Mouse (Mus musculus): ENCODE results near the gene Zfp668. TPM values are rescaled to one million over a fixed set of nuclear protein-coding genes. Genes with fewer than 3 reads are reported as not detected.

Gene Zfp668
- polyA plus RNA-seq (2015; fragmentation: Nextera tagmentation; extraction: Ambion mirVana): 7.3 and 7.6 TPM in 2 replicates

DNA sequence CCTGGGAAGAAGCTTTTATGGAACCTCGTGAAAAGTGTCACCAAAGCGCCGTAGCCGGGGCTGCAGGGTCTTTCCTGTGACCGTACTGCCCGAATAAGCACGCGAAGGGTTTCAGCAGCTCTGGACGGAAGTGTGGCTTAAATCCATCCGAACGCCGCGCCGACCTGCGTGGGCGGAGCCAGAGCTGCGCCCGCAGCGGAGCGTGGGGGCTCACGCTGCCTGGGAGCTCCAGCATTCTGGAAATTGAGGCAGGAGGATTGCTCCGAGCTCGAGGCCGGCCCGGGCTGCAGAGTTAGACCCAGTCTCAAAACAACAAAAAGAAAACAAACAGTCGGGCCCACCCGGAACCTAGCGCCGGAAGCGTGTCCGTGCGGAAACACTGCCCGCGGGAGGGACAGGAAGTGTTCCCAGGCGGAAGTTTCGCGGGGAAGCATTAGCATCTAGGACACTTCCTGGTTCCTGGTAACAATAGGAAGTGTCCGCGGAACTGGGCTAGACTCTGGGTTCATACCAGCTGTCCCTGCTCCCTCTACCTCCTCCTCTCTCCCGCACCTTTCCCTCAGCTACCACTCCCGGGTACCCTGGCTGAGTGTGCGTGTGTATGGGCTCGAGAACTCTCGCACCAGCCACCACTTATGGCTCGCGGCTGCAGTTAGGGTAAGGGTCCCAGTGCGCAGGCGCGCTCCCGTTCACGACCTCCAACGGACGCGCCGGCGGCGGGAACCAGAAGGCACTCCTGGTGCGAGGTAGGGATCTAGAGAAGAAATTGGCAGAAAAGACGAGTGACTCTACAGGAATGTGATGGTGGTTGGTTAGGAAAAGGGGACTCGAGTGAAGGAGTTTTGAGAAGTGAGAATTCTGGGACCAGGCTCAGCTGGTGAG is at the start of gene Zfp668:
TSS of gene Zfp668 (minus strand) at position 362 of the 882 bp plus-strand sequence.
- Histone ChIP-seq H3K9me3 (replicated peaks) (peaks cover 37% of the 10 kb centered on the region), H3K36me3 (peaks cover 54% of the 10 kb centered on the region), H3K9ac (peak within 1 kb of the TSS; percentile 98), H3K4me3 (replicated peaks) (peak within 1 kb of the TSS; percentile 93), H3K4me1 (replicated peaks) (peaks cover 40% of the 10 kb centered on the region), H3K4me2 (peak within 1 kb of the TSS; percentile 87), H3K27me3 (no peaks in the 10 kb centered on the region), H3K27ac (peak within 1 kb of the TSS; percentile 96)
- under 1% methylated on average over 60 of the region's 60 CpGs for WGBS (ENCODE audit: insufficient replicate concordance)
- ATAC-seq (ENCODE audit: low read depth) (peak; percentile 76), DNase-seq (peak; percentile 84)

DNA sequence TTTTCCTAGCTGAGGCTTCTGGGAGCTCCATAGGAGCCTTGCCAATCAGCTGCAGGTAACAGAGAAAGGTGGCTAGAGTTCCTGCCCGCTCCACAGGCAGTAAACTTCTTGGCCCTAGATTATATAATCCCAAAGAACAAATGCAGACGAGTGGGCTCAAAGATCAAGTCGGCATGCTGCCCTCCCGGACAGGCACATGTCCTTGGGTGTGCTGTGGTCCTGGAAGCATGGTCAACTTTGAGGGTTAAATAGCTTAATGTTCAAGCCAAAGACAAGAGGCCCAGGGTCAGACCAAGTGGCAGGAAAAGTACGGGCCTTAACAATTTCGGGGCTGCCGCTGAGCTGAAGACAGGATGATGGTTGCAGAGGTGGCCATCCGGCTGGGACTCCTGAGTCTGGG is 49.4 kb upstream of the Zfp668 start:
- Histone ChIP-seq H3K27ac (no peak overlapping the region; the same call in 1 of the 2 replicates), H3K4me1 (replicated peaks) (peaks cover 58% of the 10 kb centered on the region), H3K4me2 (no peak overlapping the region), H3K9me3 (replicated peaks) (no peaks in the 10 kb centered on the region), H3K9ac (no peak overlapping the region), H3K4me3 (replicated peaks) (no peak overlapping the region), H3K27me3 (no peaks in the 10 kb centered on the region; the same call in 1 of the 2 replicates), H3K36me3 (peaks cover 36% of the 10 kb centered on the region)
- DNase-seq (no peak), ATAC-seq (ENCODE audit: low read depth) (no peak)
- 78% methylated on average over 8 of the region's 8 CpGs for WGBS (ENCODE audit: insufficient replicate concordance)

DNA sequence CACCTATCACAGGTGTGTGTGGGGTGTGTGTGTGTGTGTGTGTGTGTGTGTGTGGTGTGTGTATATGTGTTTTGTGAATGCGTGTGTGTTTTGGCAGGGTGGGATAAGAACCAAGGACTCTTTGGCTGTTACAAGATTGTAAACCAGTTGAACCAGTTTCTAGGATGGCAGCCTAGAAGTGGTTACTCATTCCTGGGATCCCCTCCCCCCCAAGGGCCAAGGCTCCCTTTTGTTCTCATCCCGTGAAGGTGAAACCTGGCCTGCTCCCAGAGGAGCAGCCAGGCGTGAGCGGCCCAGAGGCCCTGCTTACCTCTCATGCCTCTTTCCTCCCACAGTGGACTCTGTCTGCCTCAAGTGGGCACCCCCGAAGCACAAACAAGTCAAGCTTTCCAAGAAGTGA is 48.6 kb upstream of the Zfp668 start:
- no peaks in the 10 kb centered on the region; the same call in 1 of the 2 replicates for H3K27me3 ChIP-seq
- no peak for DNase-seq
- ATAC-seq (ENCODE audit: low read depth): no peak
- peaks cover 55% of the 10 kb centered on the region for H3K4me1 ChIP-seq (replicated peaks)
- H3K27ac ChIP-seq: no peak overlapping the region
- no peak overlapping the region for H3K4me3 ChIP-seq (replicated peaks)
- no peak overlapping the region for H3K9ac ChIP-seq
- no peaks in the 10 kb centered on the region for H3K9me3 ChIP-seq (replicated peaks)
- 86% methylated on average over 5 of the region's 5 CpGs for WGBS (ENCODE audit: insufficient replicate concordance)
- H3K36me3 ChIP-seq: peaks cover 40% of the 10 kb centered on the region
- H3K4me2 ChIP-seq: no peak overlapping the region

DNA sequence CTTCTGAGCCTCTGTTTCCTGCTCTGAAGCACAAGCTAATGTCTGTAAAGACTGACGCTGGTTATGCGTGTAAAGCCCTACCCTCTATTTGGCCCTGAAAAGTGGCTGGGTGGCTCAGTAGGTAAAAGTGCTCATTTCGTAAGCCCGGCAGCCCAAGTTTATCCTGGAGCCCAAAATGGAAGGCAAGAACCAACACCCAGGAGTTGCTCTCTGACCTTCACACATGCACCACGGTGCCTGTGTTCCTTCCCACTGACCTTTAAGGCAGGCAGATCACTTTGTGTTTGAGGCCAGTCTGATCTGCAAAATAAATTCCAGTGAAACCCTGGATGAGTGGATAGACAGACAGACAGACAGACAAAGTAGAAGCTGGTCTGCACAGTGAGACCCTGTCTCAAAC is 47.1 kb upstream of the Zfp668 start:
- H3K4me1 ChIP-seq (replicated peaks): peaks cover 48% of the 10 kb centered on the region
- DNase-seq (no peak), ATAC-seq (ENCODE audit: low read depth) (no peak)
- H3K9me3 ChIP-seq (replicated peaks): no peaks in the 10 kb centered on the region
- H3K4me2 ChIP-seq: no peak overlapping the region
- no peak overlapping the region for H3K27ac ChIP-seq
- H3K27me3 ChIP-seq: no peaks in the 10 kb centered on the region
- 78% methylated on average over 5 of the region's 5 CpGs for WGBS (ENCODE audit: insufficient replicate concordance)
- no peak overlapping the region for H3K9ac ChIP-seq
- peaks cover 42% of the 10 kb centered on the region for H3K36me3 ChIP-seq
- no peak overlapping the region for H3K4me3 ChIP-seq (replicated peaks)

DNA sequence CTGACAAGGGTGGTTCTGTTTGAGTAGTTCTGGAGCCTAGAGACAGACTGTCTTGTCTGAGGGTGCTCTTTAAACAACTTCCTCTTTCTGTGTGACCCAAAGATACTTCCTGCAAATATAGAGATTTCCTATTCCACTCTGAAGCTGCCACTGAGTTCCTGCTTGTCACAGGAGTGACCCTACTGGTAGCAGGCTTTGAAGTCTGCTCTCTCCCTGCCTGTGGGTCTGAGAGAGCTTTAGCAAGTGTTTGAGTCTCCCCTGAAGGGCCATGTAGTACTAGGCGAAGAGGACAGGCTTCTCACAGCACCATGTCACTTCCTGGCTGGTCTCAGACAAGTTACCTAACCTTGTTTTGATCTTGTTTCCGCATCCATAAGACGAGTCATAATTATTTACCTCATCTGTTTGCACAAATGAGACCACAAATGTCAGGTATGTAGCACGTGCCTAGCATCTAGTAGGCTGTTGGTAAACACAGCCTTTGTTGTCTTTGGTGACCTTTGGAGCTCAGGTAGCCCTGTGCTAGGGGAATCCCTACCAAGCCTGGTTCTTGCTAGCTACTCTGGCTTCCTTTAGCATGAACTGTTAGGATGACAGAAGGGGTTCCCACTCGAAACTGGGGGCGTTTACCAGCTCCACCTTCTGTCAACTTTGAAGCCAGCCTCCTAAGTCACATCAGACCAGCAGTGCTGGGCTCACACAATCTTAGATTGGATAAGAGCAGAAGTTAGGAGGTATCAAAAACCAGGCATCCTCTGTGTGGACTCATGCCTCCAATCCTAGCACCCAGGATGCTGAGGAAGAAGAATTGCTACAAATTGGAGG is 46.0 kb upstream of the Zfp668 start:
- no peak for DNase-seq

DNA sequence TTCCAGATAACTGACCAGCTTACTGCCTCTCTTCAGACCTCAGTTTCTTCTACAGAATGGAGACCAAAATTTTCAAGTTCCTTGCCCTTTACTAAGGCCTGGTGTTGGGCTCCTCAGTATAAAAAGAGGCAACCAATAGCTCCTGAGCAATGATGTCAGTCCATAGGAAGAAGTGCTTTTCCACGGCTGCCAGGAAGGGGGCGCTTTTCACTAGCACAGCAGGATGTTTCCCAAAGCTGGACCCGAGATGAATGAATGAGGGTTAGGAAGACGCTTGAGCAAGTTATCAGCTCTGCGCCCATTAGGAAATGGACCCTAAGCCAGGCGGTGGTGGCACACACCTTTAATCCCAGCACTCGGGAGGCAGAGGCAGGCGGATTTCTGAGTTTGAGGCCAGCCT is 44.9 kb upstream of the Zfp668 start:
- Histone ChIP-seq H3K4me3 (replicated peaks) (no peak overlapping the region), H3K4me2 (no peak overlapping the region), H3K27me3 (no peaks in the 10 kb centered on the region), H3K9me3 (replicated peaks) (no peaks in the 10 kb centered on the region), H3K4me1 (replicated peaks) (peaks cover 43% of the 10 kb centered on the region), H3K9ac (no peak overlapping the region), H3K36me3 (peaks cover 48% of the 10 kb centered on the region), H3K27ac (0 out of 2 replicates have a peak overlapping the region, but pooled peaks have one; percentile 34)
- 47% methylated on average over 8 of the region's 8 CpGs for WGBS (ENCODE audit: insufficient replicate concordance)
- no peak for DNase-seq
- ATAC-seq (ENCODE audit: low read depth): no peak

More for the DNA sequence above, 46.0 kb upstream of the Zfp668 start:
- Histone ChIP-seq H3K4me3 (replicated peaks) (no peak overlapping the region), H3K4me2 (no peak overlapping the region), H3K4me1 (replicated peaks) (peaks cover 46% of the 10 kb centered on the region), H3K27me3 (no peaks in the 10 kb centered on the region), H3K9me3 (replicated peaks) (no peaks in the 10 kb centered on the region), H3K36me3 (peaks cover 44% of the 10 kb centered on the region), H3K27ac (peak overlapping the region; percentile 34), H3K9ac (no peak overlapping the region)
- 57% methylated on average over 6 of the region's 6 CpGs for WGBS (ENCODE audit: insufficient replicate concordance)
- no peak for ATAC-seq (ENCODE audit: low read depth)

DNA sequence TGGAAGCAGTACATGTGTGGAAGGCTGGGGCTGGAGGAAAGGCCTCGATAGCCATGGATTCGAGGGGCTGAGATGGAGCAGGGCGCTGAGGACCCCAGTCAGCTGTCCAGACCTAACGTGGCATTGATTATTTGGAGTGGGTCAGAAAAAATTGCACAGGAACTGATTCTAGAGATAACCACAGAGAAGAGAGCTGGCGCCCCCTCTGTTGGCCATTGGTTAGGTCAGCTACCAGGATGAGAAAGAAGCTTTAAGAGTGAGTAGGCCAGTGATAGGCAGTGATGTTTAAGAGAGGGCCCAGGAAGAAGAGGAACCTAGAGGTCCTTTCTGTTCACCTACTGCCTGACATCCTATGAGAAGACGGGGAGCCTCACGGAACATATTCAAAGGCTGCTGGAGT is 42.7 kb upstream of the Zfp668 start:
- no peak overlapping the region for H3K9ac ChIP-seq
- no peaks in the 10 kb centered on the region for H3K9me3 ChIP-seq (replicated peaks)
- DNase-seq (no peak), ATAC-seq (ENCODE audit: low read depth) (no peak)
- no peak overlapping the region for H3K4me3 ChIP-seq (replicated peaks)
- no peak overlapping the region for H3K27ac ChIP-seq
- H3K27me3 ChIP-seq: no peaks in the 10 kb centered on the region
- H3K4me2 ChIP-seq: no peak overlapping the region
- H3K36me3 ChIP-seq: peaks cover 38% of the 10 kb centered on the region
- 69% methylated on average over 7 of the region's 7 CpGs for WGBS (ENCODE audit: insufficient replicate concordance)
- H3K4me1 ChIP-seq (replicated peaks): peaks cover 40% of the 10 kb centered on the region

DNA sequence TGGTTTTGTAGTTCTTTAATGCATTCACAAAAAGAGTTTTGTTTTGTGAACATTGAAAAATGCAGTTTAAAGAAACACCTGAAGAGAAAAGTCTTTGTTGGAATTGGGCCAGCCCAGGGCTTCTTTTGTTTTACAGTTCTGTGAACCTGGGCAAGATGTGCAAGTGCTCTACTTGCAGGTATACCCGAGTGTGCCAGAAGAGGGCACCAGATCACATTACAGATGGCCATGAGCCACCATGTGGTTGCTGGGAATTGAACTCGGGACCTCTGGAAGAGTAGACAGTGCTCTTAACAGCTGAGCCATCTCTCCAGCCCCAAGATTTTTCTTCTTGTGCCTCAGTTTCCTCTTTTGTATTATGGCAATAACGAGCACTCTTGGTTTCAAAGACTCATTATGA is 41.6 kb upstream of the Zfp668 start:
- H3K27ac ChIP-seq: no peak overlapping the region
- peaks cover 33% of the 10 kb centered on the region for H3K4me1 ChIP-seq (replicated peaks)
- H3K4me3 ChIP-seq (replicated peaks): no peak overlapping the region
- ATAC-seq (ENCODE audit: low read depth): no peak
- H3K9me3 ChIP-seq (replicated peaks): no peaks in the 10 kb centered on the region
- H3K4me2 ChIP-seq: no peak overlapping the region
- peak; percentile 47 for DNase-seq
- peaks cover 33% of the 10 kb centered on the region for H3K36me3 ChIP-seq
- H3K9ac ChIP-seq: no peak overlapping the region
- no peaks in the 10 kb centered on the region for H3K27me3 ChIP-seq
- 40% methylated on average over 3 of the region's 3 CpGs for WGBS (ENCODE audit: insufficient replicate concordance)

DNA sequence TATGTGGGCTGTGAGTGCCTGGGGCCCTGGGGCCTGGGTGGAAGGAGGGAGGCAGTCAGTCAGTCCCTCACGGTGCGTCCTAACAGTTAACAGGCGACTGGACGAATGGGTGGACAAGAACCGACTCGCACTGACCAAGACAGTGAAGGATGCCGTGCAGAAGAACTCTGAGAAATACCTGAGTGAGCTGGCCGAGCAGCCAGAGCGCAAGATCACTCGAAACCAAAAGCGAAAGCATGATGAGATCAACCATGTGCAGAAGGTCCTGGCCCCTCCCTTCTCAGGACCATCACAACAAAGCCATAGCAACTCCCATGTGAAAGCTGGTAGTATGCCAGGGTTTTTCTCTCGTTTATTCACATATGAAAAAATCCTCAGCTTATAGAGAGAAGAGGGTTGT is 38.7 kb upstream of the Zfp668 start:
- Histone ChIP-seq H3K4me2 (no peak overlapping the region), H3K36me3 (peaks cover 27% of the 10 kb centered on the region), H3K4me1 (replicated peaks) (peaks cover 26% of the 10 kb centered on the region), H3K9ac (no peak overlapping the region), H3K27me3 (no peaks in the 10 kb centered on the region), H3K9me3 (replicated peaks) (no peaks in the 10 kb centered on the region), H3K4me3 (replicated peaks) (no peak overlapping the region), H3K27ac (no peak overlapping the region)
- ATAC-seq (ENCODE audit: low read depth): no peak
- no peak for DNase-seq
- WGBS (ENCODE audit: insufficient replicate concordance): 83% methylated on average over 12 of the region's 12 CpGs

DNA sequence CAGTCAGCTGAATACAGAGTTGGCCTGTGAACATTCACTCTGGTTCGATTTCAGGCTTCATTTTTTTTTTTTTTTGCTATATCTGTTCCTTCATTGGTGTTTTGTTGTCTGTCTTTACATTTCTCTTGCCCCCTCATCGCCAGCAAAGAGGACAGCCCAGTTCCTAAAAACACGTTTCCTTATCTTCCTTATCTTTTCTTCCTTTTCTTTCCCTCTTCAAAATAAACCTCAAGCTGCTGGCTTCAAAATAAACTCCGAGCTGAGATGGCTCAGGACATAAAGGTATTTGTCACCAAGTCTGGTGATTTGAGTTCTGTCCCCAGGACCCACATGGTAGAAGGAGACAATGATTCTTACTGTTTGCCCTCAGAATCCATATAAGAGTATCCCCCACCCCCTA is 36.3 kb upstream of the Zfp668 start:
- peak overlapping the region; percentile 74 for H3K9ac ChIP-seq
- ATAC-seq (ENCODE audit: low read depth) (no peak), DNase-seq (no peak)
- peaks cover 17% of the 10 kb centered on the region for H3K4me1 ChIP-seq (replicated peaks)
- H3K9me3 ChIP-seq (replicated peaks): no peaks in the 10 kb centered on the region
- WGBS (ENCODE audit: insufficient replicate concordance): 1% methylated on average over 4 of the region's 4 CpGs
- peak overlapping the region; percentile 80 for H3K4me2 ChIP-seq
- peak overlapping the region; percentile 82 for H3K27ac ChIP-seq
- H3K27me3 ChIP-seq: no peaks in the 10 kb centered on the region
- H3K36me3 ChIP-seq: peaks cover 47% of the 10 kb centered on the region
- peak overlapping the region; percentile 75 for H3K4me3 ChIP-seq (replicated peaks)

DNA sequence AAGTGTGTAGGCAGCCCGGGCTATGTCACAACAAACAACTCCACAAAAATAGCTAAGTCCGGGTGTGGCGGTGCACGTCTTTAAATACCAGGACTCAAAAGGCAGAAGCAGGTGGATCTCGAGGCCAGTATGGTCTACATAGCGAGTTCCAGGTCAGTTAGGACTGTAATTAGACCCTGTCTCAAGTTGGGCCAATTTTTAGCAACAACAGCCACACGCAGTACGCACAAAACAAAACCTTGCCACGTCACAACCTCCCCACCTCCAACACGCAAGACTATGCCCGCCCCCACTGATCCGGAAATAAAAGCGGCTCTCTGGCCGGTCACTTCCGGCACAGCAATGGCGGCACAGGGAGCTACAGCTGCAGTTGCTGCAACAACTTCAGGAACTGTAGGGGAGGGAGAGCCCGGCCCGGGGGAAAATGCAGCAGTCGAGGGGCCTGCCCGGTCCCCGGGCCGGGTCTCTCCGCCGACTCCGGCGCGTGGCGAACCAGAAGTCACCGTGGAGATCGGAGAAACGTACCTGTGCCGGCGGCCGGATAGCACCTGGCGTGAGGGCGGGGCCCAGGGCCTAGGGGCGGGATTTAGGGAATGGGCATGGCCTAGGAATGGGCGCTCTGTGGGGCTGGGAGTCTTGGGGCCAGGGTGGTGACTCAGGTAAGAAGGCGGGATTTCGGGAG is 35.7 kb upstream of the Zfp668 start, which contains the start of gene Kat8:
TSS of gene Kat8 (plus strand) at position 327 of the 682 bp plus-strand sequence.
- Histone ChIP-seq H3K4me3 (replicated peaks) (peak within 1 kb of the TSS; percentile 75), H3K27ac (peak within 1 kb of the TSS; percentile 82), H3K36me3 (peaks cover 48% of the 10 kb centered on the region), H3K4me2 (peak within 1 kb of the TSS; percentile 80), H3K9me3 (replicated peaks) (no peaks in the 10 kb centered on the region), H3K27me3 (no peaks in the 10 kb centered on the region), H3K4me1 (replicated peaks) (peaks cover 17% of the 10 kb centered on the region), H3K9ac (peak within 1 kb of the TSS; percentile 74)
- 1% methylated on average over 40 of the region's 40 CpGs for WGBS (ENCODE audit: insufficient replicate concordance)
- DNase-seq: peak; percentile 83
- ATAC-seq (ENCODE audit: low read depth): peak; percentile 96

Data from liver, embryonic 13.5 days (tissue).